Mouse (Mus musculus): Measurements from ENCODE around the gene 0610040J01Rik. TPM values are rescaled to one million over a fixed set of nuclear protein-coding genes. Genes with fewer than 3 reads are reported as not detected.

The 0610040J01Rik gene
- total RNA-seq, 1 experiment = 3.3 TPM

GRCm38 (mm10) chr5:63930824-63931358 lies 118.7 kb downstream of the 0610040J01Rik start:
- H3K36me3 ChIP-seq (ENCODE audit: control insufficient read depth, insufficient read depth, low read length, poor library complexity, severe bottlenecking) = peaks cover 14% of the 10 kb centered on the region; the same call in 1 of the 2 replicates
- no peak for TF ChIP-seq ZNF384 (IDR thresholded peaks at IDR 0.05; ENCODE audit: low read depth, low read length)
- no peak for TF ChIP-seq HCFC1 (IDR thresholded peaks at IDR 0.05; ENCODE audit: borderline replicate concordance, insufficient read depth, low read length)
- in situ Hi-C loops (cut with MboI; ENCODE audit: low sequenced_read_pairs in 2 of 2, unreplicated experiment in 2 of 2) = no loop called here

GRCm38 (mm10) chr5:63932829-63933228 lies 120.7 kb downstream of the 0610040J01Rik start:
- Histone ChIP-seq H3K4me3 (ENCODE audit: insufficient read depth in 1 of 2, low read depth in 1 of 2, low read length in 2 of 2, poor library complexity in 1 of 2, severe bottlenecking in 1 of 2) (peak overlapping the region; percentile 40 to 62), H3K36me3 (ENCODE audit: control insufficient read depth, insufficient read depth, low read length, poor library complexity, severe bottlenecking) (peaks cover 12% of the 10 kb centered on the region; the same call in 1 of the 2 replicates), H3K9me3 (ENCODE audit: control insufficient read depth, insufficient read depth, low read depth, low read length) (no peaks in the 10 kb centered on the region), H3K9ac (ENCODE audit: insufficient read depth, low read depth, low read length, poor library complexity, severe bottlenecking) (peak overlapping the region; percentile 32; the same call in 1 of the 2 replicates), H3K4me1 (ENCODE audit: control insufficient read depth in 2 of 2, insufficient read depth in 2 of 2, low read length in 2 of 2, poor library complexity in 1 of 2) (peaks cover 19 to 40% of the 10 kb centered on the region in 2 experiments), H3K27ac (ENCODE audit: insufficient read depth, low read depth, low read length, poor library complexity, severe bottlenecking) (peak overlapping the region; percentile 72)
- peak; percentile 93 for DNase-seq (ENCODE audit: low read depth, low spot score)
- in situ Hi-C loops (cut with MboI; ENCODE audit: low sequenced_read_pairs in 2 of 2, unreplicated experiment in 2 of 2) = no loop called here
- TF ChIP-seq MAFK (IDR thresholded peaks at IDR 0.05; ENCODE audit: insufficient read depth, low read depth, low read length) (no peak), ZC3H11A (IDR thresholded peaks at IDR 0.05; ENCODE audit: borderline replicate concordance, low read depth, low read length) (no peak), HCFC1 (IDR thresholded peaks at IDR 0.05; ENCODE audit: borderline replicate concordance, insufficient read depth, low read length) (no peak), ZNF384 (IDR thresholded peaks at IDR 0.05; ENCODE audit: low read depth, low read length) (no peak), CHD2 (IDR thresholded peaks at IDR 0.05; ENCODE audit: low read depth, low read length) (no peak)

More at GRCm38 (mm10) chr5:63930824-63931358, 118.7 kb downstream of the 0610040J01Rik start:
- peak; percentile 45 for DNase-seq (ENCODE audit: low read depth, low spot score)
- peaks cover 15 to 35% of the 10 kb centered on the region in 2 experiments for H3K4me1 ChIP-seq (ENCODE audit: control insufficient read depth in 2 of 2, insufficient read depth in 2 of 2, low read length in 2 of 2, poor library complexity in 1 of 2)
- no peak overlapping the region for H3K4me3 ChIP-seq (ENCODE audit: insufficient read depth in 1 of 2, low read depth in 1 of 2, low read length in 2 of 2, poor library complexity in 1 of 2, severe bottlenecking in 1 of 2)
- H3K27ac ChIP-seq (ENCODE audit: insufficient read depth, low read depth, low read length, poor library complexity, severe bottlenecking) = peak overlapping the region; percentile 29; the same call in 1 of the 2 replicates
- no peak overlapping the region for H3K9ac ChIP-seq (ENCODE audit: insufficient read depth, low read depth, low read length, poor library complexity, severe bottlenecking)
- no peaks in the 10 kb centered on the region for H3K9me3 ChIP-seq (ENCODE audit: control insufficient read depth, insufficient read depth, low read depth, low read length)

GRCm38 (mm10) chr5:63935581-63935980 lies 123.4 kb downstream of the 0610040J01Rik start:
- in situ Hi-C loops (cut with MboI; ENCODE audit: low sequenced_read_pairs in 2 of 2, unreplicated experiment in 2 of 2) = no loop called here
- no peak overlapping the region for H3K27ac ChIP-seq (ENCODE audit: insufficient read depth, low read depth, low read length, poor library complexity, severe bottlenecking)
- H3K9ac ChIP-seq (ENCODE audit: insufficient read depth, low read depth, low read length, poor library complexity, severe bottlenecking) = no peak overlapping the region
- no peaks in the 10 kb centered on the region for H3K9me3 ChIP-seq (ENCODE audit: control insufficient read depth, insufficient read depth, low read depth, low read length)
- DNase-seq (ENCODE audit: low read depth, low spot score) = no peak
- H3K36me3 ChIP-seq (ENCODE audit: control insufficient read depth, insufficient read depth, low read length, poor library complexity, severe bottlenecking) = peaks cover 6% of the 10 kb centered on the region; the same call in 1 of the 2 replicates
- peaks cover 19 to 30% of the 10 kb centered on the region in 2 experiments for H3K4me1 ChIP-seq (ENCODE audit: control insufficient read depth in 2 of 2, insufficient read depth in 2 of 2, low read length in 2 of 2, poor library complexity in 1 of 2)
- TF ChIP-seq ZNF384 (IDR thresholded peaks at IDR 0.05; ENCODE audit: low read depth, low read length) = no peak
- TF ChIP-seq CHD2 (IDR thresholded peaks at IDR 0.05; ENCODE audit: low read depth, low read length) = no peak
- TF ChIP-seq MAFK (IDR thresholded peaks at IDR 0.05; ENCODE audit: insufficient read depth, low read depth, low read length) = no peak
- TF ChIP-seq ZC3H11A (IDR thresholded peaks at IDR 0.05; ENCODE audit: borderline replicate concordance, low read depth, low read length) = no peak
- TF ChIP-seq HCFC1 (IDR thresholded peaks at IDR 0.05; ENCODE audit: borderline replicate concordance, insufficient read depth, low read length) = no peak
- H3K4me3 ChIP-seq (ENCODE audit: insufficient read depth in 1 of 2, low read depth in 1 of 2, low read length in 2 of 2, poor library complexity in 1 of 2, severe bottlenecking in 1 of 2) = no peak overlapping the region

DNA sequence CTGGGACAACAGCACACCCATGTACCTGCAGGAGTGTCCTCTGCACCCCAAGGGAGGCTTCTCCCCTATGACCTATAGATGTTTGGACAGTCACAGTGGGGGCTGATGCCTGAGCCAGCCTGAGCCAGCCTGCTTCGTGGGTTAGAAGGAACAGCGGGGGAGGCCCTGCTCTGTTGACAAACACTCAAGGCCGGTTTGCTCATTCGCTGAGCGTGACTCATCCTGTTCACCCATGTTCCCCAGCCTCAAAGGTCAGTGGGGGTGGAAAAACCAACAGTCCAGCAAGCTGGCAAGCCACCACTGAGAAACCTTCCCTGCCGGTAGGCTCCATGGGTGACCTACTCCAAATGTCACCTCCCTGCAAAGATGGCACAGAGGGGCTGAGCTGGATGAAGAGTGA lies 124.6 kb downstream of the 0610040J01Rik start:
- TF ChIP-seq ZC3H11A (IDR thresholded peaks at IDR 0.05; ENCODE audit: borderline replicate concordance, low read depth, low read length) = no peak
- Histone ChIP-seq H3K4me3 (ENCODE audit: insufficient read depth in 1 of 2, low read depth in 1 of 2, low read length in 2 of 2, poor library complexity in 1 of 2, severe bottlenecking in 1 of 2) (no peak overlapping the region), H3K9ac (ENCODE audit: insufficient read depth, low read depth, low read length, poor library complexity, severe bottlenecking) (no peak overlapping the region), H3K4me1 (ENCODE audit: control insufficient read depth in 2 of 2, insufficient read depth in 2 of 2, low read length in 2 of 2, poor library complexity in 1 of 2) (peaks cover 16 to 23% of the 10 kb centered on the region in 2 experiments), H3K36me3 (ENCODE audit: control insufficient read depth, insufficient read depth, low read length, poor library complexity, severe bottlenecking) (peaks cover 6% of the 10 kb centered on the region; the same call in 1 of the 2 replicates), H3K27ac (ENCODE audit: insufficient read depth, low read depth, low read length, poor library complexity, severe bottlenecking) (no peak overlapping the region), H3K9me3 (ENCODE audit: control insufficient read depth, insufficient read depth, low read depth, low read length) (no peaks in the 10 kb centered on the region)
- in situ Hi-C loops (cut with MboI; ENCODE audit: low sequenced_read_pairs in 2 of 2, unreplicated experiment in 2 of 2) = no loop called here
- no peak for DNase-seq (ENCODE audit: low read depth, low spot score)

GRCm38 (mm10) chr5:63938575-63938974 lies 126.4 kb downstream of the 0610040J01Rik start:
- Histone ChIP-seq H3K36me3 (ENCODE audit: control insufficient read depth, insufficient read depth, low read length, poor library complexity, severe bottlenecking) (peaks cover 6% of the 10 kb centered on the region; the same call in 1 of the 2 replicates), H3K4me3 (ENCODE audit: insufficient read depth in 1 of 2, low read depth in 1 of 2, low read length in 2 of 2, poor library complexity in 1 of 2, severe bottlenecking in 1 of 2) (no peak overlapping the region), H3K9me3 (ENCODE audit: control insufficient read depth, insufficient read depth, low read depth, low read length) (no peaks in the 10 kb centered on the region), H3K27ac (ENCODE audit: insufficient read depth, low read depth, low read length, poor library complexity, severe bottlenecking) (no peak overlapping the region), H3K4me1 (ENCODE audit: control insufficient read depth in 2 of 2, insufficient read depth in 2 of 2, low read length in 2 of 2, poor library complexity in 1 of 2) (peaks cover 5 to 16% of the 10 kb centered on the region in 2 experiments), H3K9ac (ENCODE audit: insufficient read depth, low read depth, low read length, poor library complexity, severe bottlenecking) (no peak overlapping the region)
- in situ Hi-C loops (cut with MboI; ENCODE audit: low sequenced_read_pairs in 2 of 2, unreplicated experiment in 2 of 2) = no loop called here
- DNase-seq (ENCODE audit: low read depth, low spot score) = no peak
- TF ChIP-seq ZNF384 (IDR thresholded peaks at IDR 0.05; ENCODE audit: low read depth, low read length) (no peak), ZC3H11A (IDR thresholded peaks at IDR 0.05; ENCODE audit: borderline replicate concordance, low read depth, low read length) (no peak), MAFK (IDR thresholded peaks at IDR 0.05; ENCODE audit: insufficient read depth, low read depth, low read length) (no peak), HCFC1 (IDR thresholded peaks at IDR 0.05; ENCODE audit: borderline replicate concordance, insufficient read depth, low read length) (no peak), CHD2 (IDR thresholded peaks at IDR 0.05; ENCODE audit: low read depth, low read length) (no peak)
